Comparison of ENCODE assay signal across 8 mouse cellular contexts in the genomic region with DNA sequence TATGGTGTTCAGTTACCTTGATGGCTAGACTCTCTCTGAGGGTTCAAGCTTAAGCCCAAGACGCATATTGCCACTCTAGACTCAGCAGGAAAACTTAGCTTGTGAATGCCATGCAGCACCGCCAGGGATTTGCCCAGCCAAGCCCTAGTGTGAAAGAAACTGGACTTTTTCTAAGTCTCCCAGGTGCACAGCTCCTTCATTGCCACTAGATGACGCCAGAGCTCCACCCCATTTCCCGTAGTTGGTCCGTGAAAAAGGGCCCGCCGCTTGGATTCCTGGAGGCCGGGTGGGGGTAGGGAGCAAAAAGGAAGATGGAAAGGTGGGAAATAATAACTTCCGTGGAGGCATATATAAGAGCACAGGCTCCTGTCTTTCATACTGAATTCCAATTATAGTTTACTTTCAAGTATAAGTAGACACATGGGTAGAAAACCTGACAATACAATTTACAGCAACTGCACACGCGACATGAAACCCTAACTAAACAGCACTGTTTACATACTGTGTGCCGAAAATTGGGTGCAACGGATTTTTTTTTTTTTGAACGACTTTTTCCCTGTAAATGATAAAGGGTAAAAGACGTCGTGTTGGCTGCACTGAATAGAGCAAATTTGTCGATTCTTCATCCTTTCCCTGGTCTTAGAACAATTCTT. TPM values are rescaled to one million over a fixed set of nuclear protein-coding genes. Genes with fewer than 3 reads are reported as not detected.
DNase-seq lines count a peak whose midpoint lies in the region; ATAC-seq and TF ChIP-seq lines count a peak whose summit lies in the region.

No protein-coding gene starts in this region.

- H3K27ac ChIP-seq in forebrain, embryonic 15.5 days (replicated peaks), result no peak overlapping the region
- no peak overlapping the region for H3K27ac ChIP-seq in liver, adult 2 months (replicated peaks; ENCODE audit: insufficient read depth, low read depth, low read length)
- H3K27ac ChIP-seq in neural tube, embryonic 12.5 days, result no peak overlapping the region

- H3K9ac ChIP-seq in forebrain, embryonic 15.5 days (replicated peaks), result no peak overlapping the region
- H3K9ac ChIP-seq in liver, adult 2 months (ENCODE audit: low read depth, low read length), result no peak overlapping the region
- no peak overlapping the region for H3K9ac ChIP-seq in neural tube, embryonic 12.5 days

- TF ChIP-seq CTCF in liver, adult 2 months (IDR thresholded peaks at IDR 0.05; ENCODE audit: low read depth, low read length), result peak; percentile 90

- no peaks in the 10 kb centered on the region for H3K36me3 ChIP-seq in forebrain, embryonic 15.5 days
- no peaks in the 10 kb centered on the region for H3K36me3 ChIP-seq in liver, adult 2 months (ENCODE audit: control insufficient read depth, insufficient read depth, low read length)
- H3K36me3 ChIP-seq in neural tube, embryonic 12.5 days, result no peaks in the 10 kb centered on the region

- H3K4me2 ChIP-seq in forebrain, embryonic 15.5 days (replicated peaks), result peak overlapping the region; percentile 33
- peak overlapping the region; percentile 31; the same call in 1 of the 2 replicates for H3K4me2 ChIP-seq in neural tube, embryonic 12.5 days (replicated peaks)

- H3K4me3 ChIP-seq in forebrain, embryonic 15.5 days, result no peak overlapping the region; the same call in 1 of the 2 replicates
- H3K4me3 ChIP-seq in liver, adult 2 months (ENCODE audit: insufficient read depth, low read depth, low read length), result no peak overlapping the region
- H3K4me3 ChIP-seq in neural tube, embryonic 12.5 days, result no peak overlapping the region

- peaks cover 6% of the 10 kb centered on the region for H3K27me3 ChIP-seq in forebrain, embryonic 15.5 days
- no peaks in the 10 kb centered on the region; the same call in 1 of the 2 replicates for H3K27me3 ChIP-seq in liver, adult 2 months (ENCODE audit: control insufficient read depth, insufficient read depth, low read length)
- H3K27me3 ChIP-seq in neural tube, embryonic 12.5 days (replicated peaks), result 0 out of 2 replicates have a peak, but pooled peaks cover 3% of the 10 kb centered on the region

- peak; percentile 77 for ATAC-seq in forebrain, embryonic 15.5 days (replicated peaks)
- ATAC-seq in neural tube, embryonic 12.5 days (ENCODE audit: low FRiP score, low read depth), result peak; percentile 71

- no peaks in the 10 kb centered on the region for H3K79me2 ChIP-seq in liver, adult 2 months (ENCODE audit: control insufficient read depth, insufficient read depth, low read length)

- WGBS in forebrain, embryonic 15.5 days, result 20% methylated on average over 17 of the region's 17 CpGs
- WGBS in liver, adult 2 months, result 12% methylated on average over 17 of the region's 17 CpGs
- WGBS in neural tube, embryonic 12.5 days, result 24% methylated on average over 17 of the region's 17 CpGs

- no peaks in the 10 kb centered on the region for H3K9me3 ChIP-seq in forebrain, embryonic 15.5 days
- H3K9me3 ChIP-seq in neural tube, embryonic 12.5 days, result no peaks in the 10 kb centered on the region

- no peak for TF ChIP-seq POLR2A in liver, adult 2 months (IDR thresholded peaks at IDR 0.05; ENCODE audit: extremely low read depth, insufficient read depth, low read length)

- no peaks in the 10 kb centered on the region for H3K4me1 ChIP-seq in forebrain, embryonic 15.5 days
- H3K4me1 ChIP-seq in liver, adult 2 months (ENCODE audit: control insufficient read depth, insufficient read depth, low read length), result no peaks in the 10 kb centered on the region
- no peaks in the 10 kb centered on the region for H3K4me1 ChIP-seq in neural tube, embryonic 12.5 days

- peak; percentile 42 for DNase-seq in thymus, postnatal 0 days (ENCODE audit: low spot score)
- no peak for DNase-seq in thymus, adult 18-20 months
- peak; percentile 54 to 66 for DNase-seq in adrenal gland, postnatal 36 days
- DNase-seq in induced T-regulatory cell, adult 2 months (ENCODE audit: low read depth), result peak; percentile 56
- peak; percentile 34 for DNase-seq in liver, adult 2 months (ENCODE audit: extremely low read depth, low read depth, low spot score)
- DNase-seq in spleen, adult 12 weeks (ENCODE audit: low spot score), result no peak

RNA-seq across cellular contexts. Expression of a gene that starts 13.8 kb away (rescaled TPM):
- polyA plus RNA-seq in thymus, postnatal 0 days (2015; fragmentation: Nextera tagmentation; extraction: Ambion mirVana), result 0.75 TPM in 2 replicates
- total RNA-seq in adrenal gland, postnatal 36 days (2021), result 1 to 10 TPM; 9.3 to 9.4 TPM
- 1.0 and 1.2 TPM in 2 replicates for polyA plus RNA-seq in forebrain, embryonic 15.5 days (2015; fragmentation: Nextera tagmentation; extraction: Ambion mirVana)
- 0.07 and 0.09 TPM in 2 replicates for total RNA-seq in liver, adult 2 months (2014; rRNA removed)
- 0.05 TPM in 1 of 2 replicates, not detected in the other for polyA plus RNA-seq in liver, adult 2 months (2012; rRNA removed)
- 6.9 and 7.7 TPM in 2 replicates for polyA plus RNA-seq in neural tube, embryonic 12.5 days (2016; fragmentation: Nextera tagmentation; extraction: Ambion mirVana)

Comparison
In these comparisons a context has a peak if more than half of its experiments do, and no peak if none do; other contexts are left out.
1. DNase-seq: peak in thymus, postnatal 0 days (single experiment), adrenal gland, postnatal 36 days (2 of 2), induced T-regulatory cell, adult 2 months (single experiment) and liver, adult 2 months (single experiment); none in thymus, adult 18-20 months (0 of 2) and spleen, adult 12 weeks (single experiment).